Mouse (Mus musculus): ENCODE data around the gene Fastkd3.

The Fastkd3 gene

DNA sequence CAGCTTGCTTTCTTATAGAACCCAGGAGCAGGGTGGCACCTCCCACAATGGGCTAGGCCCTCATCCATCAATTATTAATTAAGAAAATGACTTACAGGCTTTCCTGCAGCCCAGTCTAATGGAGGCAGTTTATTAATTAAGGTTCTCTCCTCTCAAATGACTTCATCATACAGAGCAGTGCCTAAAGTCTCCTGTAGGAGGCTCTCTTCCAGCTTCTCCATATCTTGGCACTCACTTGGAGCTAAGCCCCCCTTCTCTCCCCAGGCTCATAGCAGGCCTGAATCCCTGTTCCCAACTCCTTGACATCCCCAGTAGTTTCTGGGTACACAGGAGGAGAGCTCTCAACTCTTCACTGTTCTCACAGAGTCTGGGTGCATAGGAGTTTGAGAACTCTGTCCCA lies 16.9 kb downstream of the Fastkd3 start:
- Histone ChIP-seq H3K9me3 (ENCODE audit: low read length) (no peaks in the 10 kb centered on the region), H3K4me1 (replicated peaks; ENCODE audit: low read depth, low read length) (peaks cover 10% of the 10 kb centered on the region), H3K4me3 (replicated peaks; ENCODE audit: low read length) (no peak overlapping the region), H3K36me3 (ENCODE audit: insufficient read depth, low read length) (no peaks in the 10 kb centered on the region), H3K27me3 (ENCODE audit: insufficient read depth, low read length) (peaks cover 11% of the 10 kb centered on the region)
- TF ChIP-seq NANOG (IDR thresholded peaks at IDR 0.05; ENCODE audit: borderline replicate concordance, low read length) (no peak), CTCF (conservative IDR thresholded peaks at IDR 0.05; ENCODE audit: low read length) (peak; percentile 74)

GRCm38 (mm10) chr13:68601184-68601583 lies 19.1 kb downstream of the Fastkd3 start:
- TF ChIP-seq CTCF (conservative IDR thresholded peaks at IDR 0.05; ENCODE audit: low read length) (peak; percentile 18; the same call in 1 of the 2 replicates), POU5F1 (IDR thresholded peaks at IDR 0.05; ENCODE audit: borderline replicate concordance, low read length) (no peak)
- no peak overlapping the region for H3K4me3 ChIP-seq (replicated peaks; ENCODE audit: low read length)
- no peaks in the 10 kb centered on the region for H3K9me3 ChIP-seq (ENCODE audit: low read length)
- H3K36me3 ChIP-seq (ENCODE audit: insufficient read depth, low read length): no peaks in the 10 kb centered on the region
- peaks cover 11% of the 10 kb centered on the region for H3K27me3 ChIP-seq (ENCODE audit: insufficient read depth, low read length)
- peaks cover 10% of the 10 kb centered on the region for H3K4me1 ChIP-seq (replicated peaks; ENCODE audit: low read depth, low read length)

DNA sequence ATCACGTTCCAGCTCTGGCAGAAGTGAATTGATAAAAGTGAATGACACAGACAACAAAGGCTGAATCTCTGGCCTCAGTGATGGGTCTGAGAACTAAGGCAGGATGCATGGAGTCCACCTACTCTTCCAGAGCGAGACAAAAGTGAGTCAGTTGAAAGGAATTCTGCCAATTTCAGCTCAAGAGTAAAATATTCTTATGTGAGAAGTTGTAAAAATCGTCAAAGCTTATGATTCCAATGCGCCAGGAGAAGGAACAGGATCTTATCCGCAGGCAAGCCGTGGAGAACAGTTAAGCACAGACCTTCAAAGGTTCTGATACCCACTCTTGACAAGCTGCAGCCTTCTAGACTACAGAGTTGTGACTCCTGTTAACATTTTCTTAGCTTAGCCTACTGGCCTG lies 21.1 kb downstream of the Fastkd3 start:
- no peaks in the 10 kb centered on the region for H3K27me3 ChIP-seq (ENCODE audit: insufficient read depth, low read length)
- TF ChIP-seq NANOG (IDR thresholded peaks at IDR 0.05; ENCODE audit: borderline replicate concordance, low read length) (no peak), CTCF (conservative IDR thresholded peaks at IDR 0.05; ENCODE audit: low read length) (no peak), POU5F1 (IDR thresholded peaks at IDR 0.05; ENCODE audit: borderline replicate concordance, low read length) (no peak)
- H3K9me3 ChIP-seq (ENCODE audit: low read length): peaks cover 6% of the 10 kb centered on the region; the same call in 1 of the 2 replicates
- peaks cover 5% of the 10 kb centered on the region for H3K4me1 ChIP-seq (replicated peaks; ENCODE audit: low read depth, low read length)
- H3K4me3 ChIP-seq (replicated peaks; ENCODE audit: low read length): no peak overlapping the region
- H3K36me3 ChIP-seq (ENCODE audit: insufficient read depth, low read length): no peaks in the 10 kb centered on the region

DNA sequence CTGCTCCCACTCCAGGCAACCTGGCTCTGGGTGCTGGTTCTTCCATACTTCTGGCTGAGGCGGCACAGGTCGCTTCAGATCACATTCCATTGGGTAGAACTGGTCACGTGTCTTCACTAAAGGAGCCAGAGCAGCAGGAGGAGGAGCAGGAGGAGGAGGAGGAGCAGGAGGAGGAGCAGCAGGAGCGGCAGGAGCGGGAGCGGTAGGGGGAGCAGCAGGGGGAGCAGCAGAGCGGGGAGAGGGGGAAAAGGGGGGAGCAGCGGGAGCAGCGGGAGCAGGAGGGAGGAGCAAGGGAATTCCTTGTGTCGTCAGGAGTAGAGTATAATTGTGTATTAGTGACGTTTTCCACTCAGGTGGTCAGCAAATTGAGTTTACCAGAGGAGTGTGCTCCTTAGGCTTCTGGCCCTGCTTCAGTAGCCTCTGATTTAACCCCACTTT lies 23.7 kb downstream of the Fastkd3 start:
- Histone ChIP-seq H3K4me1 (replicated peaks; ENCODE audit: low read depth, low read length) (peaks cover 8% of the 10 kb centered on the region), H3K27me3 (ENCODE audit: insufficient read depth, low read length) (no peaks in the 10 kb centered on the region), H3K4me3 (replicated peaks; ENCODE audit: low read length) (no peak overlapping the region), H3K36me3 (ENCODE audit: insufficient read depth, low read length) (no peaks in the 10 kb centered on the region), H3K9me3 (ENCODE audit: low read length) (peaks cover 6% of the 10 kb centered on the region; the same call in 1 of the 2 replicates)
- TF ChIP-seq POU5F1 (IDR thresholded peaks at IDR 0.05; ENCODE audit: borderline replicate concordance, low read length): no peak
- TF ChIP-seq NANOG (IDR thresholded peaks at IDR 0.05; ENCODE audit: borderline replicate concordance, low read length): no peak
- no peak for TF ChIP-seq CTCF (conservative IDR thresholded peaks at IDR 0.05; ENCODE audit: low read length)

DNA sequence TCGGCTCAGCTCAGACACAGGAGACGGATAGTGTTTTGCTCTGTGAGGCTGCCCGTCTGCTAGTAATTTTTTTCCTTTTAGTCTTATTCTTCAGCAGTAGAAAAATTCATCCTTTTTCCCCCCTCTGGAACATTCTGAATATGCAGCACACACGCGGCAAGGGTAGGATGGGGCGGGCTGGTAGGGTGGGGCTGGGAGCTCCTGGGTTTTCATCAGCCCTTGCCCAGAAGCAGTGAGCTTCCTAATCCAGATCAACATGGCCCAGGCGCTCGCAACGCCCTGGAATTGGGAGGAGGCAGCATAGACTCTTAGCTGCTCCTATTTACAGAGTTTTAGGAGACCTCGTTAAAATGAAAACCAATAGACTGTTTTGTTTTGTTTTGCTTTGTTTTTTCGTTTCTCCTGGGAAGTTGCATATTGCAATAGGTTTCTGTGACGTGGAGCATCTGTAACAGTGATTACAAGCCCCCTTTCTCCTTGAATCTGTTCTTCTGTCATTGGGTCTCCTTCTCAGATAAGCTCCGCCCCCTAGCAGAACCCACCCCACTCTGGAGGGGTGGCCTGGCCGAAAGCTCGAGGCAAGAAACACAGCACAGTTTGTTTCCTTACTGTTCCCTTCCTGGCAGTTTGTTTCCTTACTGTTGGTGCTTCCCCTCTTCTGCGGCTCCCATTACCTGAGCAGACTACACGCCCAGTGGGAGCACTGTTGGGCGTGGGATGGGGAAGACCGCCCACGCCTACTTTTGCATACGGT lies 25.8 kb downstream of the Fastkd3 start:
- peaks cover 8% of the 10 kb centered on the region for H3K4me1 ChIP-seq (replicated peaks; ENCODE audit: low read depth, low read length)
- H3K27me3 ChIP-seq (ENCODE audit: insufficient read depth, low read length): no peaks in the 10 kb centered on the region
- H3K36me3 ChIP-seq (ENCODE audit: insufficient read depth, low read length): no peaks in the 10 kb centered on the region
- peaks cover 6% of the 10 kb centered on the region; the same call in 1 of the 2 replicates for H3K9me3 ChIP-seq (ENCODE audit: low read length)
- TF ChIP-seq POU5F1 (IDR thresholded peaks at IDR 0.05; ENCODE audit: borderline replicate concordance, low read length): no peak
- no peak for TF ChIP-seq NANOG (IDR thresholded peaks at IDR 0.05; ENCODE audit: borderline replicate concordance, low read length)
- TF ChIP-seq CTCF (conservative IDR thresholded peaks at IDR 0.05; ENCODE audit: low read length): no peak
- H3K4me3 ChIP-seq (replicated peaks; ENCODE audit: low read length): peak overlapping the region; percentile 20; the same call in 1 of the 2 replicates

- Histone ChIP-seq H3K4me1 (replicated peaks; ENCODE audit: low read depth, low read length) (no peaks in the 10 kb centered on the region), H3K36me3 (ENCODE audit: insufficient read depth, low read length) (no peaks in the 10 kb centered on the region), H3K4me3 (replicated peaks; ENCODE audit: low read length) (no peak overlapping the region), H3K27me3 (ENCODE audit: insufficient read depth, low read length) (no peaks in the 10 kb centered on the region), H3K9me3 (ENCODE audit: low read length) (no peaks in the 10 kb centered on the region)
- TF ChIP-seq POU5F1 (IDR thresholded peaks at IDR 0.05; ENCODE audit: borderline replicate concordance, low read length): no peak
- no peak for TF ChIP-seq NANOG (IDR thresholded peaks at IDR 0.05; ENCODE audit: borderline replicate concordance, low read length)
- TF ChIP-seq CTCF (conservative IDR thresholded peaks at IDR 0.05; ENCODE audit: low read length): no peak
These were observed 40.8 kb downstream of the Fastkd3 start for GRCm38 (mm10) chr13:68622792-68623191.

DNA sequence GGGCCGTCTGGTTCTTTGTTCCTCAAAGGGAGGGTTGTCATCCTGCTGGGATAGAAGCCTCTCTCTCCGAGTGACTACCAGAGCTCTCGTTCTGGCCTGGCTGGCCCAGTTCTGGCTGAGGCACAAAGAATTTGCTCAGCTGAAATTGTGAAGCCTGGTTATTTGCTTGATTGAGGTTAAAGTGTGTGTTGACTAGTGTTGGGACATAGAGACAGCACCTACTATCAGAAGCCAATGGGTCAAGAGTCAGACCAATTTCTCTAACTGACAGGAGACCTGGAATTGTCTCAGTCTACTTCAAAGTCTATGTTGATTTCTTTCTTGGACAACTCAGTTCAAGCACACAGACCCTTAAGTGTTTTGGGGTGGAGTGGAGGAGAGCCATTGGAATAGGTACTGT lies 45.0 kb downstream of the Fastkd3 start:
- Histone ChIP-seq H3K9me3 (ENCODE audit: low read length) (peaks cover 9% of the 10 kb centered on the region; the same call in 1 of the 2 replicates), H3K4me3 (replicated peaks; ENCODE audit: low read length) (no peak overlapping the region), H3K36me3 (ENCODE audit: insufficient read depth, low read length) (no peaks in the 10 kb centered on the region), H3K27me3 (ENCODE audit: insufficient read depth, low read length) (no peaks in the 10 kb centered on the region), H3K4me1 (replicated peaks; ENCODE audit: low read depth, low read length) (no peaks in the 10 kb centered on the region)
- TF ChIP-seq CTCF (conservative IDR thresholded peaks at IDR 0.05; ENCODE audit: low read length): no peak
- TF ChIP-seq NANOG (IDR thresholded peaks at IDR 0.05; ENCODE audit: borderline replicate concordance, low read length): no peak
- no peak for TF ChIP-seq POU5F1 (IDR thresholded peaks at IDR 0.05; ENCODE audit: borderline replicate concordance, low read length)
